Mouse (Mus musculus): ENCODE results near the gene Klhdc8a. TPM values are rescaled to one million over a fixed set of nuclear protein-coding genes. Genes with fewer than 3 reads are reported as not detected.

Gene Klhdc8a
- total and polyA plus RNA-seq, 3 experiments: not detected

GRCm38 (mm10) chr1:132268418-132269060 lies 29.9 kb upstream of the Klhdc8a start:
- H3K4me1 ChIP-seq (ENCODE audit: control insufficient read depth in 1 of 2, insufficient read depth in 2 of 2): peaks cover 22 to 62% of the 10 kb centered on the region in 2 experiments
- no peaks in the 10 kb centered on the region for H3K79me2 ChIP-seq (replicated peaks; ENCODE audit: control insufficient read depth, extremely low read depth, insufficient read depth, poor library complexity, severe bottlenecking)
- DNase-seq (ENCODE audit: extremely low read depth): no peak
- H3K4me2 ChIP-seq (ENCODE audit: insufficient read depth, low read depth, poor library complexity, severe bottlenecking): no peak overlapping the region
- no peak for TF ChIP-seq RCOR1 (conservative IDR thresholded peaks at IDR 0.05; ENCODE audit: low read depth, low read length)
- TF ChIP-seq CHD2 (IDR thresholded peaks at IDR 0.05; ENCODE audit: low read length): no peak
- no peaks in the 10 kb centered on the region for H3K27me3 ChIP-seq (replicated peaks)
- dilution Hi-C loops (cut with MboI; ENCODE audit: extremely low pct_ligation_motif_present, extremely low pct_unique_long_range_greater_than_20kb, low sequenced_read_pairs): no loop called here
- no peak overlapping the region for H3K27ac ChIP-seq (ENCODE audit: insufficient read depth, low read depth)
- H3K4me3 ChIP-seq (replicated peaks in 1 of 3; ENCODE audit: low read depth in 2 of 3, low read length in 2 of 3, poor library complexity in 1 of 3): no peak overlapping the region
- no peaks in the 10 kb centered on the region for H3K36me3 ChIP-seq (replicated peaks in 1 of 2; ENCODE audit: control insufficient read depth in 1 of 2, insufficient read depth in 1 of 2, low read length in 1 of 2)
- no peaks in the 10 kb centered on the region for H3K9me3 ChIP-seq (replicated peaks; ENCODE audit: low read length)
- in situ Hi-C loops (cut with MboI; ENCODE audit: low pct_ligation_motif_present, low pct_unique_long_range_greater_than_20kb, low sequenced_read_pairs): no loop called here
- no peak overlapping the region for H3K9ac ChIP-seq (ENCODE audit: insufficient read depth, low read depth)

DNA sequence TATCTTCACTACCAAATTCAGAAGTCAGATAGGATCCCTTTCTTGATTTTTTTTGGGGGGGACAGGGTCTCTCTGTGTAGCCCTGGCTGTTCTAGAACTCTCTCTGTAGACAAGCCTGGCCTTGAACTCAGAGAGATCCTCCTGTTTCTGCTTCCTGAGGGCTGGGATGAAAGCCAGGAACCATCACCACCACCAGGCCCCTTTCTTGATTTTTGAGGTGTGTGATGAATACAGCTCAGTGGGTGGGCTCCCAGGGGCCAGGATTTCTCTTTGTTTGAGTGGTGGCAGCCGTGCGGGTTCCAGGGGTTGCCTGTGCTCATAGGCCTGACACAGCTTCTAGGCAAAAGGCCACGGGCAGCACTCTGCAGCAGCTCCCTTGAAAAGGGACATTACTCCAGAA lies 27.2 kb upstream of the Klhdc8a start:
- no peak overlapping the region for H3K4me2 ChIP-seq (ENCODE audit: insufficient read depth, low read depth, poor library complexity, severe bottlenecking)
- no peaks in the 10 kb centered on the region for H3K9me3 ChIP-seq (replicated peaks; ENCODE audit: low read length)
- H3K9ac ChIP-seq (ENCODE audit: insufficient read depth, low read depth): no peak overlapping the region
- no peaks in the 10 kb centered on the region for H3K36me3 ChIP-seq (replicated peaks in 1 of 2; ENCODE audit: control insufficient read depth in 1 of 2, insufficient read depth in 1 of 2, low read length in 1 of 2)
- H3K27me3 ChIP-seq (replicated peaks): no peaks in the 10 kb centered on the region
- H3K4me3 ChIP-seq (replicated peaks in 1 of 3; ENCODE audit: low read depth in 2 of 3, low read length in 2 of 3, poor library complexity in 1 of 3): no peak overlapping the region
- in situ Hi-C loops (cut with MboI; ENCODE audit: low pct_ligation_motif_present, low pct_unique_long_range_greater_than_20kb, low sequenced_read_pairs) (no loop called here), dilution Hi-C loops (cut with MboI; ENCODE audit: extremely low pct_ligation_motif_present, extremely low pct_unique_long_range_greater_than_20kb, low sequenced_read_pairs) (no loop called here)
- DNase-seq (ENCODE audit: extremely low read depth): no peak
- TF ChIP-seq PAX5 (IDR thresholded peaks at IDR 0.05; ENCODE audit: low read length) (no peak), IRF4 (IDR thresholded peaks at IDR 0.05; ENCODE audit: low read depth, low read length) (no peak), SIN3A (IDR thresholded peaks at IDR 0.05; ENCODE audit: low read length) (no peak), ZKSCAN1 (IDR thresholded peaks at IDR 0.05; ENCODE audit: borderline replicate concordance, low read depth, low read length) (no peak), POLR2AphosphoS2 (IDR thresholded peaks at IDR 0.05; ENCODE audit: low read depth, low read length) (no peak), ZC3H11A (IDR thresholded peaks at IDR 0.05; ENCODE audit: low read depth, low read length) (no peak), RCOR1 (conservative IDR thresholded peaks at IDR 0.05; ENCODE audit: low read depth, low read length) (no peak), MEF2A (IDR thresholded peaks at IDR 0.05; ENCODE audit: borderline replicate concordance, low read depth, low read length) (no peak), RAD21 (IDR thresholded peaks at IDR 0.05; ENCODE audit: low read depth, low read length) (no peak), CTCF (conservative IDR thresholded peaks at IDR 0.05 in 1 of 2, IDR thresholded peaks at IDR 0.05 in 1 of 2; ENCODE audit: low read depth in 2 of 2, low read length in 2 of 2) (no peak), JUN (IDR thresholded peaks at IDR 0.05; ENCODE audit: insufficient read depth, low read depth, low read length) (no peak), USF2 (conservative IDR thresholded peaks at IDR 0.05; ENCODE audit: low read depth, low read length) (no peak), ETS1 (conservative IDR thresholded peaks at IDR 0.05; ENCODE audit: low read depth, low read length) (no peak), SMC3 (IDR thresholded peaks at IDR 0.05; ENCODE audit: low read depth, low read length) (no peak), CHD2 (IDR thresholded peaks at IDR 0.05; ENCODE audit: low read length) (no peak)
- H3K27ac ChIP-seq (ENCODE audit: insufficient read depth, low read depth): no peak overlapping the region
- H3K4me1 ChIP-seq (ENCODE audit: control insufficient read depth in 1 of 2, insufficient read depth in 2 of 2): peaks cover 5 to 36% of the 10 kb centered on the region in 2 experiments
- no peaks in the 10 kb centered on the region for H3K79me2 ChIP-seq (replicated peaks; ENCODE audit: control insufficient read depth, extremely low read depth, insufficient read depth, poor library complexity, severe bottlenecking)
